Comparison of ENCODE assay signal across 7 mouse cellular contexts in the genomic region with DNA sequence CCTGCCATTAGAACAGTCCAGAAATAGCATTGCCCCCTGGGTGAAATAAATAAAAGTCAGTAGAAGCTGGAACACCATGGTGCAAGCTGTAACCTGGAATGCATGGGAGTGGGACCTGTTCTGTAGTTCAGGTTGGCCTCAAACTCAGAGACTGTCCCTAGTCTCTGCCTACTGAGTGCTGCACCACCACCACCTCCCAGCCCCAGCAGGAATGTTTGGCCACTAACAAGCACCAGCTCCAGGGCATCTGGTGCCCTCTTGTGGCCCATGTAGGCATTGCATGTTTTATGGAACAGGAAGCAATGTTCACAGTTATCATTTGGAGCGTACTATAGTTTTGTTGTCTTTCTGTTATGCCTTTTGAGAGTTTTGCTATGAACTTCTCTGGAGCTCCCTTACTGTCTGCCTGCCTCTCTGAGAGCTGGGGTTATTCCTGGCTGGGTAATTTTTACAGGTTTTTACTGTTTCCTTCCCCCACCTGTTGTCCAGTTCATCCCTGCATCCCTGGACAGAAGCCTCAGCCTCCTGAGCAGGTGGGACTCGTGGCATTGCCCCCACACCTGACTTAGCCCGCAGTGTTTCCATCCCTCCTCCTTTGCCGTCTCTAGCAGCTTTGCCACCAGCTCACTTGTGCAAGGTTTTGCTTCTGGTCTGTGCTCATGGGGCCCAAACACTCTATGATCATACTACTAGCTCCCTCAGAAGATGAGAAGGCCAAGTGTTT.
A peak's percentile ranks its signal among the peaks of the same experiment; 100 is the strongest.
DNase-seq lines count a peak whose midpoint lies in the region; ATAC-seq and TF ChIP-seq lines count a peak whose summit lies in the region.

No protein-coding gene starts in this region.

- peak; percentile 97; the same call in 1 of the 2 replicates for TF ChIP-seq CTCF in small intestine, adult 2 months (IDR thresholded peaks at IDR 0.05; ENCODE audit: extremely low read depth, insufficient read length, insufficient replicate concordance, low read depth, low read length)

- peak; percentile 97 for ATAC-seq in granulocyte monocyte progenitor cell, adult 5-6 weeks (replicated peaks; ENCODE audit: poor library complexity, severe bottlenecking)
- peak; percentile 85 for ATAC-seq in midbrain, embryonic 13.5 days

- H3K4me1 ChIP-seq in limb, embryonic 10.5 days, result no peaks in the 10 kb centered on the region
- no peaks in the 10 kb centered on the region for H3K4me1 ChIP-seq in midbrain, embryonic 13.5 days (replicated peaks)
- no peaks in the 10 kb centered on the region for H3K4me1 ChIP-seq in small intestine, adult 2 months (ENCODE audit: control insufficient read depth, insufficient read depth, insufficient read length, low read length)

- H3K4me2 ChIP-seq in midbrain, embryonic 13.5 days (replicated peaks), result no peak overlapping the region

- H3K9me3 ChIP-seq in limb, embryonic 10.5 days (replicated peaks), result no peaks in the 10 kb centered on the region
- no peaks in the 10 kb centered on the region for H3K9me3 ChIP-seq in midbrain, embryonic 13.5 days

- no peak overlapping the region for H3K27ac ChIP-seq in limb, embryonic 10.5 days
- H3K27ac ChIP-seq in midbrain, embryonic 13.5 days, result no peak overlapping the region
- no peak overlapping the region for H3K27ac ChIP-seq in small intestine, adult 2 months (ENCODE audit: insufficient read depth, low read depth, low read length)

- DNase-seq in adrenal gland, adult 2 months, result peak; percentile 82
- peak; percentile 73 for DNase-seq in embryo, embryonic 11.5 days (ENCODE audit: low read depth, low spot score)
- DNase-seq in kidney, adult 11 months, result peak; percentile 69
- peak; percentile 85 for DNase-seq in limb, embryonic 10.5 days (ENCODE audit: low spot score)

- H3K9ac ChIP-seq in midbrain, embryonic 13.5 days (replicated peaks), result no peak overlapping the region

- WGBS in limb, embryonic 10.5 days, result 69% methylated on average over 4 of the region's 4 CpGs
- 74% methylated on average over 4 of the region's 4 CpGs for WGBS in midbrain, embryonic 13.5 days
- 43% methylated on average over 4 of the region's 4 CpGs for WGBS in small intestine, adult 2 months

- H3K36me3 ChIP-seq in limb, embryonic 10.5 days, result 0 out of 2 replicates have a peak, but pooled peaks cover 5% of the 10 kb centered on the region
- H3K36me3 ChIP-seq in midbrain, embryonic 13.5 days, result no peaks in the 10 kb centered on the region
- no peaks in the 10 kb centered on the region for H3K36me3 ChIP-seq in small intestine, adult 2 months (ENCODE audit: control insufficient read depth, insufficient read depth, low read length)

- no peak for TF ChIP-seq POLR2A in small intestine, adult 2 months (IDR thresholded peaks at IDR 0.05; ENCODE audit: low read depth, low read length)

- H3K27me3 ChIP-seq in limb, embryonic 10.5 days (ENCODE audit: low read depth, poor library complexity, severe bottlenecking), result no peaks in the 10 kb centered on the region
- H3K27me3 ChIP-seq in midbrain, embryonic 13.5 days, result no peaks in the 10 kb centered on the region
- no peaks in the 10 kb centered on the region for H3K27me3 ChIP-seq in small intestine, adult 2 months (ENCODE audit: control insufficient read depth, insufficient read depth, low read length)

- no peak overlapping the region for H3K4me3 ChIP-seq in limb, embryonic 10.5 days
- no peak overlapping the region for H3K4me3 ChIP-seq in midbrain, embryonic 13.5 days (replicated peaks)
- no peak overlapping the region for H3K4me3 ChIP-seq in small intestine, adult 2 months (ENCODE audit: low read depth, low read length)
